Mouse (Mus musculus) testis, adult 2 months (tissue): Measurements from ENCODE around the gene Slc24a3. TPM values are rescaled to one million over a fixed set of nuclear protein-coding genes. Genes with fewer than 3 reads are reported as not detected.

ENCODE experiments used
- H3K27ac ChIP-seq: fragments of 200-500 bp; 2 replicates; pipeline ENCODE4 v1.5.1; 2012; ENCODE audit warnings: low read depth, low read length; ENCODE audit not compliant: control insufficient read depth, insufficient read depth
- H3K27me3 ChIP-seq: fragments of 200-500 bp; 2 replicates; pipeline ENCODE4 v1.6.1; 2012; ENCODE audit warnings: mild to moderate bottlenecking, low read length, moderate library complexity; ENCODE audit not compliant: control insufficient read depth, insufficient read depth
- H3K36me3 ChIP-seq: fragments of 200-500 bp; 2 replicates; pipeline ENCODE4 v1.6.1; 2012; ENCODE audit warnings: mild to moderate bottlenecking, low read length; ENCODE audit not compliant: control insufficient read depth, insufficient read depth
- H3K4me1 ChIP-seq: fragments of 200-500 bp; 2 replicates; pipeline ENCODE4 v1.6.1; 2012; ENCODE audit warnings: low read length; ENCODE audit not compliant: control insufficient read depth, insufficient read depth
- H3K4me3 ChIP-seq: fragments of 200-500 bp; 2 replicates; pipeline ENCODE4 v1.5.1; 2012; ENCODE audit warnings: low read depth, mild to moderate bottlenecking, low read length, moderate library complexity, mixed read lengths; ENCODE audit not compliant: control insufficient read depth
- CTCF ChIP-seq: fragments of 200-500 bp; IDR thresholded peaks from 2 replicates; pipeline ENCODE4 v1.5.1; 2012; ENCODE audit warnings: low read depth, mild to moderate bottlenecking, inconsistent platforms, low read length, moderate library complexity; ENCODE audit not compliant: control insufficient read depth, insufficient read depth, insufficient replicate concordance
- POLR2A ChIP-seq: fragments of 200-500 bp; IDR thresholded peaks from 2 replicates; pipeline ENCODE4 v1.6.1; 2012; ENCODE audit warnings: low read depth, mild to moderate bottlenecking, inconsistent platforms, low read length, moderate library complexity; ENCODE audit not compliant: control insufficient read depth
- polyA plus RNA-seq: library from polyadenylated mRNA; depleted of rRNA; stranded (reverse); fragments of >200 nt; gene quantifications from 2 replicates; pipeline ENCODE4 v1.2.3, GENCODE M21; 2012

Slc24a3 gene
- polyA plus RNA-seq, 1 experiment = 9.3 TPM

GRCm38 (mm10) chr2:145574148-145574547 is 406.6 kb downstream of the Slc24a3 start:
- Histone ChIP-seq H3K4me1 (no peaks in the 10 kb centered on the region), H3K36me3 (no peaks in the 10 kb centered on the region), H3K4me3 (no peak overlapping the region), H3K27me3 (no peaks in the 10 kb centered on the region), H3K27ac (no peak overlapping the region)
- no peak for TF ChIP-seq POLR2A
- TF ChIP-seq CTCF = no peak

- Histone ChIP-seq H3K36me3 (no peaks in the 10 kb centered on the region), H3K4me3 (no peak overlapping the region), H3K4me1 (no peaks in the 10 kb centered on the region), H3K27me3 (no peaks in the 10 kb centered on the region), H3K27ac (no peak overlapping the region)
- no peak for TF ChIP-seq POLR2A
- TF ChIP-seq CTCF = no peak
Measured at GRCm38 (mm10) chr2:145583103-145583502, 415.5 kb downstream of the Slc24a3 start.

- Histone ChIP-seq H3K4me1 (no peaks in the 10 kb centered on the region), H3K36me3 (no peaks in the 10 kb centered on the region), H3K27ac (no peak overlapping the region), H3K27me3 (no peaks in the 10 kb centered on the region), H3K4me3 (no peak overlapping the region)
- no peak for TF ChIP-seq CTCF
- TF ChIP-seq POLR2A = no peak
Measured at GRCm38 (mm10) chr2:145585437-145585836, 417.9 kb downstream of the Slc24a3 start.

GRCm38 (mm10) chr2:145588009-145588737 is 420.6 kb downstream of the Slc24a3 start:
- Histone ChIP-seq H3K4me1 (no peaks in the 10 kb centered on the region), H3K4me3 (no peak overlapping the region)
- TF ChIP-seq POLR2A (no peak), CTCF (no peak)

GRCm38 (mm10) chr2:145591881-145592280 is 424.3 kb downstream of the Slc24a3 start:
- no peak overlapping the region for H3K27ac ChIP-seq
- no peaks in the 10 kb centered on the region for H3K36me3 ChIP-seq
- no peak for TF ChIP-seq CTCF
- no peak for TF ChIP-seq POLR2A
- H3K4me1 ChIP-seq = no peaks in the 10 kb centered on the region
- H3K4me3 ChIP-seq = no peak overlapping the region
- H3K27me3 ChIP-seq = no peaks in the 10 kb centered on the region

More at GRCm38 (mm10) chr2:145588009-145588737, 420.6 kb downstream of the Slc24a3 start:
- Histone ChIP-seq H3K27me3 (no peaks in the 10 kb centered on the region), H3K27ac (no peak overlapping the region), H3K36me3 (no peaks in the 10 kb centered on the region)

- Histone ChIP-seq H3K36me3 (no peaks in the 10 kb centered on the region), H3K4me1 (no peaks in the 10 kb centered on the region)
Measured at GRCm38 (mm10) chr2:145593649-145594347, 426.2 kb downstream of the Slc24a3 start.

GRCm38 (mm10) chr2:145597866-145598265 is 430.3 kb downstream of the Slc24a3 start:
- TF ChIP-seq POLR2A (no peak), CTCF (no peak)
- H3K36me3 ChIP-seq = no peaks in the 10 kb centered on the region
- no peaks in the 10 kb centered on the region for H3K4me1 ChIP-seq
- H3K27ac ChIP-seq = no peak overlapping the region
- no peak overlapping the region for H3K4me3 ChIP-seq
- H3K27me3 ChIP-seq = no peaks in the 10 kb centered on the region

More at GRCm38 (mm10) chr2:145593649-145594347, 426.2 kb downstream of the Slc24a3 start:
- H3K4me3 ChIP-seq = no peak overlapping the region
- no peaks in the 10 kb centered on the region for H3K27me3 ChIP-seq
- no peak for TF ChIP-seq CTCF
- H3K27ac ChIP-seq = no peak overlapping the region
